Mouse (Mus musculus): ENCODE results near the gene Dock11. TPM values are rescaled to one million over a fixed set of nuclear protein-coding genes. Genes with fewer than 3 reads are reported as not detected.

The Dock11 gene
- polyA plus RNA-seq, 1 experiment from 2014 or later: 29.3 TPM

DNA sequence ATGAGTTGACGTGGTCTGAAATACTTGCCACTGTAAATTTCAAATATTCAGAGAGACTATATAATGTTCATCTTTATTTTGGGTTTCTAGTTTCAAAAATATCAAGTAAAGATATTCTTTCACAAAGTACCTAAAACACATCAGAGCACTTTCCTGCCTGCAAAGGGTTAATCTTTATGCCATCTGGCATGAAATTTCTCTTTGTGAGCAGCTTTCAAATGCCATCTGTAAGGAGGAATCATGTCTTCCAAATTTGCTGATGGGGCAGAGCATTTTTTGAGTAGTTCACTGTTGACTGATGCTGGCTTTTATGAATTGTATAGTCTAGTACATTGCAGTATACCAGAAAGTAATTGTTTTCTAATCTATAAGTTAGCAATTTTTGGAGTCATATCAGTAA is 80.6 kb downstream of the Dock11 start:
- Histone ChIP-seq H3K36me3 (ENCODE audit: control insufficient read depth, insufficient read depth, low read length) (no peaks in the 10 kb centered on the region), H3K4me2 (ENCODE audit: low read depth, low read length, severe bottlenecking) (no peak overlapping the region), H3K9ac (ENCODE audit: low read length) (no peak overlapping the region), H3K4me1 (replicated peaks; ENCODE audit: control insufficient read depth, insufficient read depth, low read length) (no peaks in the 10 kb centered on the region), H3K27ac (ENCODE audit: low read depth, low read length) (no peak overlapping the region), H3K27me3 (ENCODE audit: control insufficient read depth, insufficient read depth, low read length) (no peaks in the 10 kb centered on the region), H3K4me3 (ENCODE audit: low read depth, low read length) (no peak overlapping the region), H3K9me3 (ENCODE audit: control insufficient read depth, low read length) (no peaks in the 10 kb centered on the region)
- 86% methylated on average over 1 of the region's 1 CpGs for WGBS
- DNase-seq (ENCODE audit: low spot score) (no peak), ATAC-seq (replicated peaks; ENCODE audit: low FRiP score) (no peak)

DNA sequence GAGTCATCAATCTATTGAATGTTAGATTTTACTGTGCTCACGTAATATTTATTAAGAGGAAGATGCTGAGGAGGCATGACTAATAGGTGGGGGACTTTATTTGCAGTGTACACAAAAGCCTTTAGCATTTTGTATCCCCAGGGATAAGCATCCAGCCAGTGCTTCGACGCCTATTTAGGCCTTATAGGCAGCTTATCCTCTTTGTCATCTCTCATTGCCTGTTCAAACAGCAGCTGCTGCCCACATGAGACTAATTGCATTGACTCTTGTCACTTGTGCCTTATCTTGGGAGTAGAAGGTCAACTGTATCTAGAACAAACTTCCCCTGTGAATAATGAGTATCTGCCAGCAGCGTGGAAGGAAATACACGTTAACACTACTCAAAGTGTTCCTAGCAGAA is 88.0 kb downstream of the Dock11 start:
- no peak overlapping the region for H3K27ac ChIP-seq (ENCODE audit: low read depth, low read length)
- H3K36me3 ChIP-seq (ENCODE audit: control insufficient read depth, insufficient read depth, low read length): no peaks in the 10 kb centered on the region
- H3K4me3 ChIP-seq (ENCODE audit: low read depth, low read length): no peak overlapping the region
- H3K4me2 ChIP-seq (ENCODE audit: low read depth, low read length, severe bottlenecking): no peak overlapping the region
- 72% methylated on average over 5 of the region's 5 CpGs for WGBS
- DNase-seq (ENCODE audit: low spot score): no peak
- H3K27me3 ChIP-seq (ENCODE audit: control insufficient read depth, insufficient read depth, low read length): no peaks in the 10 kb centered on the region
- H3K9me3 ChIP-seq (ENCODE audit: control insufficient read depth, low read length): no peaks in the 10 kb centered on the region
- no peak overlapping the region for H3K9ac ChIP-seq (ENCODE audit: low read length)
- H3K4me1 ChIP-seq (replicated peaks; ENCODE audit: control insufficient read depth, insufficient read depth, low read length): no peaks in the 10 kb centered on the region
- ATAC-seq (replicated peaks; ENCODE audit: low FRiP score): no peak

DNA sequence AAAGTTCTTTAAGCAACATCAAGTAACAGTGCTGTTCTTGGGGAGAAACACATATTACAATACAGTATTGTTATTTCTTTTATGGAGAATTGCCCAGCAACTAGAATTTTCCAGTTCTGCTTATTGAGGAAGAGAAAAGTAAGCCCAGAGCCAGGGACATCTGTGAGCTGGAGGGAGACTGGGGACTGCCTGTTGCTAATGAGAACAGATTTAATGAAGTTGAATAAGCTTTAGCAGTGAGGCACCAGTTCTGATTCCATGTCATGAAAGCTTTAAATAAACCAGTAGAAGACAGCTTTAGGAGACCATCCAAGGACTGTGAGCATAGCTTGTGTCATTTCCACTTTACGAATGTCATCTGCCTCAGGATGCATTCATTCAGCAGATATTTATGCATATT is 99.3 kb downstream of the Dock11 start:
- H3K27me3 ChIP-seq (ENCODE audit: control insufficient read depth, insufficient read depth, low read length): no peaks in the 10 kb centered on the region

DNA sequence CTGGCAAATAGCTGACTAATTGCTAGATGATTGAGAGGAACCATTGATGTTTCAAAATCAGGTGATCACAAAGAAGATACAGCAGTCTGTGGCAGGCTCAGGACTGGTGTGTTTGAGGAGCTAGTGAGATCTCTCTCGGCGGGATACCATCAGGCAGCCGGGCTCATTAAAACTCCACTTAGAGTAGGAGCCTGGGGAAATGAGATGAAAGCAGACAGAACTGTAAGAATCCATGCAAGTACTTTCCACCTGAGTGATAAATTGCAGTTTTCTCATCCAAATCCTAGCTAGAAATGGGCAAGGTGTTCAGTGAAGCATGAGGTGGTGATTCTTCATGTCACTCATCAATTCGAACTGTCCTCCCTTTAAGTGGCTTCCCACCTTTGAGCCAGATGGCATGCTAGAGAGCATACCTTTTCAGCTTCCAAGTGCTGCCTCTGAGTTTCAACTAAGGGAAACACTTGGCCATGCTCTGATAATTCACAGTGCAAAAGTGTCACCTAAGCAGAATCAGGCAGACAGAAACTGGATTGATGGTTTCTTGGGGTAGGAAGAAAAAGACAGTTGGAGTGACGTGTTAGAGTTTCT is 102.0 kb downstream of the Dock11 start:
- 77% methylated on average over 5 of the region's 5 CpGs for WGBS
- Histone ChIP-seq H3K4me2 (ENCODE audit: low read depth, low read length, severe bottlenecking) (no peak overlapping the region), H3K27me3 (ENCODE audit: control insufficient read depth, insufficient read depth, low read length) (no peaks in the 10 kb centered on the region), H3K9ac (ENCODE audit: low read length) (no peak overlapping the region), H3K9me3 (ENCODE audit: control insufficient read depth, low read length) (no peaks in the 10 kb centered on the region), H3K27ac (ENCODE audit: low read depth, low read length) (no peak overlapping the region), H3K36me3 (ENCODE audit: control insufficient read depth, insufficient read depth, low read length) (no peaks in the 10 kb centered on the region), H3K4me3 (ENCODE audit: low read depth, low read length) (no peak overlapping the region), H3K4me1 (replicated peaks; ENCODE audit: control insufficient read depth, insufficient read depth, low read length) (no peaks in the 10 kb centered on the region)
- no peak for ATAC-seq (replicated peaks; ENCODE audit: low FRiP score)
- DNase-seq (ENCODE audit: low spot score): no peak

More for the DNA sequence above, 99.3 kb downstream of the Dock11 start:
- Histone ChIP-seq H3K4me2 (ENCODE audit: low read depth, low read length, severe bottlenecking) (no peak overlapping the region), H3K9me3 (ENCODE audit: control insufficient read depth, low read length) (no peaks in the 10 kb centered on the region), H3K9ac (ENCODE audit: low read length) (no peak overlapping the region), H3K36me3 (ENCODE audit: control insufficient read depth, insufficient read depth, low read length) (no peaks in the 10 kb centered on the region), H3K4me3 (ENCODE audit: low read depth, low read length) (no peak overlapping the region), H3K27ac (ENCODE audit: low read depth, low read length) (no peak overlapping the region), H3K4me1 (replicated peaks; ENCODE audit: control insufficient read depth, insufficient read depth, low read length) (no peaks in the 10 kb centered on the region)
- 81% methylated on average over 1 of the region's 1 CpGs for WGBS
- no peak for ATAC-seq (replicated peaks; ENCODE audit: low FRiP score)
- DNase-seq (ENCODE audit: low spot score): no peak

DNA sequence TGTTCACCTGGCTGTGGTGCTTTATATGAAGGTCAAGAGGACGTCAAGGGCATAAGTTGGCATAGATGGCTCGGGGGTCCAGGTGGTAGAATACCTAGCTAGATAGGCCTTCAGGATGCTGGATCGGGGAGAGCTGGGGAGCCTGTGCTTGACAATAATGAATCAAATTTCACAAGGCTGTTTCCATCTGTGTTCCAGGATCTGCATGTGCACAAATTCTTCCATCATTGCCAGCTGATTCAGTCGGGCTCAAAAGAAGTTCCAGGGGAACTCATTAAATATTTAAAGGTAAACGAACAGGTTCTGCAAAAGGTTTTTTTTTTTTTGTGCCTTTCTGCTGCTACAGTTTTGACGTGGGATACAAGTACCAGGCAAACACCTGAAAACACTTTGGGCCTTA is 105.6 kb downstream of the Dock11 start:
- no peak overlapping the region for H3K9ac ChIP-seq (ENCODE audit: low read length)
- H3K4me2 ChIP-seq (ENCODE audit: low read depth, low read length, severe bottlenecking): no peak overlapping the region
- no peaks in the 10 kb centered on the region for H3K9me3 ChIP-seq (ENCODE audit: control insufficient read depth, low read length)
- 79% methylated on average over 6 of the region's 6 CpGs for whole genome bisulfite sequencing
- no peaks in the 10 kb centered on the region for H3K4me1 ChIP-seq (replicated peaks; ENCODE audit: control insufficient read depth, insufficient read depth, low read length)
- ATAC-seq (replicated peaks; ENCODE audit: low FRiP score): no peak
- H3K27ac ChIP-seq (ENCODE audit: low read depth, low read length): no peak overlapping the region
- no peaks in the 10 kb centered on the region for H3K27me3 ChIP-seq (ENCODE audit: control insufficient read depth, insufficient read depth, low read length)
- DNase-seq (ENCODE audit: low spot score): no peak
- no peak overlapping the region for H3K4me3 ChIP-seq (ENCODE audit: low read depth, low read length)
- H3K36me3 ChIP-seq (ENCODE audit: control insufficient read depth, insufficient read depth, low read length): no peaks in the 10 kb centered on the region

DNA sequence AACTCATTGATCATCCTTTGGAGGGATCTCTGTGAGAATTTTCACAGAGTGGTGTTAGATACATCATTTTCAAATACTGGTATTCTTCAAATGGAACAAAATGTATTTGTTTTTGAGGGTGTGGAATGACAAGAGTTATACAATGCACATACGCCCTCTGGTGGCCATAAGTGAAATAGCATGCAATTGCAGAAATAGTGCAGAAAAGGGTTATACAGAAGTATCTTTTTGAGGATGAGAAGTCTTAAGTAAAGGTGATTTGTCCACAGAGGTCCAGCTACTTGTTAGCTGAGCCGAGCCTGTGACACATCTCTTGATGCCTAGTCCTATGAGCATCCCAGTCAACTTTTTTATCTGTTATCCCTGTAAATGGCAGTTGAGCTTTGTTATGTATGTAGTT is 108.4 kb downstream of the Dock11 start:
- Histone ChIP-seq H3K36me3 (ENCODE audit: control insufficient read depth, insufficient read depth, low read length) (no peaks in the 10 kb centered on the region), H3K9me3 (ENCODE audit: control insufficient read depth, low read length) (no peaks in the 10 kb centered on the region), H3K4me2 (ENCODE audit: low read depth, low read length, severe bottlenecking) (no peak overlapping the region), H3K27me3 (ENCODE audit: control insufficient read depth, insufficient read depth, low read length) (no peaks in the 10 kb centered on the region), H3K4me1 (replicated peaks; ENCODE audit: control insufficient read depth, insufficient read depth, low read length) (no peaks in the 10 kb centered on the region), H3K27ac (ENCODE audit: low read depth, low read length) (no peak overlapping the region), H3K4me3 (ENCODE audit: low read depth, low read length) (no peak overlapping the region), H3K9ac (ENCODE audit: low read length) (no peak overlapping the region)
- DNase-seq (ENCODE audit: low spot score): no peak
- WGBS: 15% methylated on average over 2 of the region's 2 CpGs
- no peak for ATAC-seq (replicated peaks; ENCODE audit: low FRiP score)

DNA sequence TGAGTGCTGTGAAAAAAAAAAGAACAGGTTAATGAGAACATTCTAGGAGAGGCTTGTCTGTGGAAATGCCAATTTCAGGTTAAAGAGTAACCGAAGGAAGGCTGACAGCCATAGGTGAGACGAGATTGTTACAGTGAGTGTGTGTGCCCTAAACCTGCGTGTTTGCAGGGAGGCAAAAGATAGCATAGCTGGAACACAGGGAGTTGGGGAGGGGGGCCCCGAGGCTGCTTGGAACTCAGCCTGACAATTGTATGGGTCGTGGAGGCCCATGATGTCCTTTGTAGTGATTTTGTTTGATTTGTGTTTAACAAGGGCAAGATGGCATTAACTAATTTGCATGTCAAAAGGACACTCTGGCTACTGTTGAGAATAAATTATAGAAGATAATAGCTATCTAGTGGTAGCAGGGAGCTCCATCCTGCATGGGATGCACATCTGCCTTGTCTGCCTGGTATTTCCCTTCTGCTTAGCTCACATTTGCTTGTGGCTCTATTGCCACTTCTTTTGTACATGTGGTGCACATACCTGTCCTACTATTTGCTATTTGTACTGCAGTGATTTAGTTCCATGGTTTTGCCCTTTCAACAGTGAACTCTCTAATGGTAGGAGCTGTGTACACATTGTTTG is 109.3 kb downstream of the Dock11 start:
- WGBS: 65% methylated on average over 5 of the region's 5 CpGs
- DNase-seq (ENCODE audit: low spot score): no peak
- no peak for ATAC-seq (replicated peaks; ENCODE audit: low FRiP score)

DNA sequence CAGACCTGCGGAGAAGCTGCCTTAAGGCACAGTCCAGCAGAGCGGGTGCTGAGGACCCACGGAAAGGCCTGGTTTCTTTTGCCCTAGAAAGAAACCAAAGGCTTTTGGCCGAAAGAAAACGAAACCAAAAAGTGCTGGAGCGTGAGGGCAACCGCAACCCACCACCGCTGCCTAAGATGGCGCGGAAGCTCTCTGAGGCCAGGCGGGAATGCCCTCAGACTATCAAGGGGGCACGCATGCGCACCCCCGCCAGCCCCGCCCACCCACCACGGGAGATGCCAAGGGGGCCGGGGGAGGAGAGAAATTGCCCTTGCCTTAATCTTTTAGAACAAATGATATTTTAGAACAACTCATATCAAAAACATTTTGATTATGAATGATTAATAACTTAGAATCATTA is 137.0 kb downstream of the Dock11 start:
- Histone ChIP-seq H3K9ac (ENCODE audit: low read length) (no peak overlapping the region), H3K9me3 (ENCODE audit: control insufficient read depth, low read length) (no peaks in the 10 kb centered on the region), H3K27ac (ENCODE audit: low read depth, low read length) (no peak overlapping the region), H3K4me2 (ENCODE audit: low read depth, low read length, severe bottlenecking) (no peak overlapping the region), H3K27me3 (ENCODE audit: control insufficient read depth, insufficient read depth, low read length) (no peaks in the 10 kb centered on the region), H3K4me3 (ENCODE audit: low read depth, low read length) (no peak overlapping the region), H3K4me1 (replicated peaks; ENCODE audit: control insufficient read depth, insufficient read depth, low read length) (no peaks in the 10 kb centered on the region), H3K36me3 (ENCODE audit: control insufficient read depth, insufficient read depth, low read length) (no peaks in the 10 kb centered on the region)
- no peak for ATAC-seq (replicated peaks; ENCODE audit: low FRiP score)
- 91% methylated on average over 17 of the region's 17 CpGs for WGBS
- DNase-seq (ENCODE audit: low spot score): no peak

More for the DNA sequence above, 109.3 kb downstream of the Dock11 start:
- H3K27me3 ChIP-seq (ENCODE audit: control insufficient read depth, insufficient read depth, low read length): no peaks in the 10 kb centered on the region
- no peak overlapping the region for H3K4me2 ChIP-seq (ENCODE audit: low read depth, low read length, severe bottlenecking)
- no peak overlapping the region for H3K9ac ChIP-seq (ENCODE audit: low read length)
- no peaks in the 10 kb centered on the region for H3K4me1 ChIP-seq (replicated peaks; ENCODE audit: control insufficient read depth, insufficient read depth, low read length)
- no peak overlapping the region for H3K4me3 ChIP-seq (ENCODE audit: low read depth, low read length)
- H3K36me3 ChIP-seq (ENCODE audit: control insufficient read depth, insufficient read depth, low read length): no peaks in the 10 kb centered on the region
- no peak overlapping the region for H3K27ac ChIP-seq (ENCODE audit: low read depth, low read length)
- H3K9me3 ChIP-seq (ENCODE audit: control insufficient read depth, low read length): no peaks in the 10 kb centered on the region

DNA sequence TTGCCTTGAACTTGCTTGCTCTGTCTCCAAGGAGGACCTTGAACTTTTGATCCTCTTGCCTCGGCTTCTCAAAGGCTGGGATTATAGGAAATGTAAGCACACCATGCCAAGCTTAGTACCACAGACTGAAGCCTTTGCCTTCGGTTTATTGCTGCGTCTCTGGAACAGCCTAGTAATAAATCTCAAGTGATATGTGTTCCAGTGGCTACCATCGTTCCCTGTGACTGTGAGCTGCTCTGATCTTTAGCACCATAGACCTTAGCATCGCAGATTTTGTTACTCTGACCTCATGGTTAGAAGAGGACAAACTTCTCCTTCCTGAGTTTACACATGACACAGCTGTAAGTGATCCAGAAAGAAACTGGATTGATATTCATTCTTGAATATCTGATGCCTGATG is 142.5 kb downstream of the Dock11 start:
- WGBS: 83% methylated on average over 5 of the region's 5 CpGs
- no peak overlapping the region for H3K4me2 ChIP-seq (ENCODE audit: low read depth, low read length, severe bottlenecking)
- H3K9me3 ChIP-seq (ENCODE audit: control insufficient read depth, low read length): no peaks in the 10 kb centered on the region
- H3K9ac ChIP-seq (ENCODE audit: low read length): no peak overlapping the region
- no peaks in the 10 kb centered on the region for H3K27me3 ChIP-seq (ENCODE audit: control insufficient read depth, insufficient read depth, low read length)
- H3K4me1 ChIP-seq (replicated peaks; ENCODE audit: control insufficient read depth, insufficient read depth, low read length): no peaks in the 10 kb centered on the region
- H3K4me3 ChIP-seq (ENCODE audit: low read depth, low read length): no peak overlapping the region
- DNase-seq (ENCODE audit: low spot score) (no peak), ATAC-seq (replicated peaks; ENCODE audit: low FRiP score) (no peak)
- H3K27ac ChIP-seq (ENCODE audit: low read depth, low read length): no peak overlapping the region
- no peaks in the 10 kb centered on the region for H3K36me3 ChIP-seq (ENCODE audit: control insufficient read depth, insufficient read depth, low read length)
